Mouse (Mus musculus) cerebellum, adult 2 months (tissue): ENCODE results near the gene Arid3c. TPM values are rescaled to one million over a fixed set of nuclear protein-coding genes. Genes with fewer than 3 reads are reported as not detected.

Experiments used
- DNase-seq, 2 experiments: peaks; one replicate each; pipeline ENCODE4 v3.0.0; 2021
- H3K27ac ChIP-seq: fragments of 200-500 bp; 2 replicates; pipeline ENCODE4 v1.5.1; 2012; ENCODE audit warnings: low read length, control low read depth, inconsistent platforms; ENCODE audit not compliant: insufficient read depth
- H3K27me3 ChIP-seq: fragments of 200-500 bp; 2 replicates; pipeline ENCODE4 v1.6.1; 2012; ENCODE audit warnings: inconsistent platforms, mild to moderate bottlenecking, low read length, moderate library complexity; ENCODE audit not compliant: control insufficient read depth, insufficient read depth
- H3K4me1 ChIP-seq: fragments of 200-500 bp; 2 replicates; pipeline ENCODE4 v1.6.1; 2011; ENCODE audit warnings: low read length; ENCODE audit not compliant: control insufficient read depth, insufficient read depth
- H3K4me3 ChIP-seq: fragments of 200-500 bp; replicated peaks from 2 replicates; pipeline ENCODE3; 2011; ENCODE audit warnings: mild to moderate bottlenecking, low read depth, low read length, control low read depth; ENCODE audit not compliant: insufficient read depth
- CTCF ChIP-seq: fragments of 200-500 bp; IDR thresholded peaks from 2 replicates; pipeline ENCODE4 v1.5.1; 2011; ENCODE audit warnings: low read depth, mild to moderate bottlenecking, control low read depth, low read length, moderate library complexity, borderline replicate concordance; ENCODE audit not compliant: insufficient read depth
- POLR2A ChIP-seq: fragments of 200-500 bp; IDR thresholded peaks from 2 replicates; pipeline ENCODE4 v1.6.1; 2011; ENCODE audit warnings: low read length, control low read depth, borderline replicate concordance; ENCODE audit not compliant: insufficient read depth
- WGBS: fragments of 180-500 bp; shearing (Covaris S2); methylation state at CpG from one replicate; pipeline ENCODE4 v1.1.7; 2018; 5-methylcytosine and 5-hydroxymethylcytosine counted together
- polyA plus RNA-seq: library from polyadenylated mRNA; depleted of rRNA; stranded (reverse); fragments of >200 nt; gene quantifications from 2 replicates; pipeline ENCODE4 v1.2.3, GENCODE M21; 2012

The Arid3c gene
- polyA plus RNA-seq, 1 experiment: 0.18 TPM

DNA sequence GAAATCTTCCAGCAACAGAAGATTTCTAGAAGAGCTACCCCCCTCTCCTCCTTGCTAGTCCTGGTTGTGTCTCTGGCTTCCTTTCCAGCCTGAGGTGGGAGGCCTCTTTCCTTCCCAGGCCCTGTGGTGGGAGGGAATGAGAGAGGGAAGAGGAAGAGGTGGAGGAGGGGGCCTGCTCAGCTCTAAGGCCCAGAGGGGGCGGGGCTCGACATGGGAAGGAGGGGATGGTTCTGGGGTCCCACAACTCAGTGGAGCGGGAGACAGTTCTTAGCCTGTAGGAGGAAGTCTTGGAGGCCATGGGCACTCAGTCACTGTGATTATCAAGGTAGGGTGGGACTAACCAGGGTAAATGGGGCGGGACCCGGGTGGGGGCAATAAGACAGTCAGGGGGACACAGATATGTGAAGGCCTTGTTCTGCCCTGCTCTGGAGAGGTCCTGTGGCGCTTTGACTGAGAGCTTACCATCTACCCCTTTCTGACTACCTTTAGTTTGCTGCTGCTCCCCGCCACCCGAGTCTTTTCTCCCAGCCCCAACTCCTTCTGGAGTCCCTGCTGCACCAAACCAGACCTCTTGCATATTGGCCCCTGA is 31.3 kb upstream of the Arid3c start:
- peak overlapping the region; percentile 73 for H3K27ac ChIP-seq
- H3K4me3 ChIP-seq: no peak overlapping the region
- no peaks in the 10 kb centered on the region for H3K27me3 ChIP-seq
- WGBS: 48% methylated on average over 8 of the region's 8 CpGs
- H3K4me1 ChIP-seq: peaks cover 36% of the 10 kb centered on the region
- TF ChIP-seq POLR2A (no peak), CTCF (no peak)
- peak in 1 of 2 experiments; percentile 23 for DNase-seq

GRCm38 (mm10) chr4:41761680-41762079 is 30.7 kb upstream of the Arid3c start:
- H3K27me3 ChIP-seq: no peaks in the 10 kb centered on the region
- peak overlapping the region; percentile 56 for H3K4me3 ChIP-seq
- H3K4me1 ChIP-seq: peaks cover 40% of the 10 kb centered on the region
- TF ChIP-seq CTCF: no peak
- TF ChIP-seq POLR2A: no peak
- DNase-seq: no peak
- peak overlapping the region; percentile 66 for H3K27ac ChIP-seq

GRCm38 (mm10) chr4:41760911-41761310 is 30.0 kb upstream of the Arid3c start:
- WGBS: 53% methylated on average over 4 of the region's 4 CpGs
- DNase-seq: no peak
- Histone ChIP-seq H3K4me3 (peak overlapping the region; percentile 56), H3K4me1 (peaks cover 43% of the 10 kb centered on the region), H3K27ac (peak overlapping the region; percentile 66), H3K27me3 (no peaks in the 10 kb centered on the region)
- TF ChIP-seq CTCF: no peak
- TF ChIP-seq POLR2A: no peak

- 2% methylated on average over 15 of the region's 15 CpGs for WGBS
- peak; percentile 53 for TF ChIP-seq POLR2A
- no peak for TF ChIP-seq CTCF
- Histone ChIP-seq H3K27ac (peak overlapping the region; percentile 66), H3K4me3 (peak overlapping the region; percentile 56), H3K4me1 (peaks cover 43% of the 10 kb centered on the region), H3K27me3 (no peaks in the 10 kb centered on the region)
- peak; percentile 93 to 95 for DNase-seq
These were observed 29.4 kb upstream of the Arid3c start for GRCm38 (mm10) chr4:41760288-41760721.

DNA sequence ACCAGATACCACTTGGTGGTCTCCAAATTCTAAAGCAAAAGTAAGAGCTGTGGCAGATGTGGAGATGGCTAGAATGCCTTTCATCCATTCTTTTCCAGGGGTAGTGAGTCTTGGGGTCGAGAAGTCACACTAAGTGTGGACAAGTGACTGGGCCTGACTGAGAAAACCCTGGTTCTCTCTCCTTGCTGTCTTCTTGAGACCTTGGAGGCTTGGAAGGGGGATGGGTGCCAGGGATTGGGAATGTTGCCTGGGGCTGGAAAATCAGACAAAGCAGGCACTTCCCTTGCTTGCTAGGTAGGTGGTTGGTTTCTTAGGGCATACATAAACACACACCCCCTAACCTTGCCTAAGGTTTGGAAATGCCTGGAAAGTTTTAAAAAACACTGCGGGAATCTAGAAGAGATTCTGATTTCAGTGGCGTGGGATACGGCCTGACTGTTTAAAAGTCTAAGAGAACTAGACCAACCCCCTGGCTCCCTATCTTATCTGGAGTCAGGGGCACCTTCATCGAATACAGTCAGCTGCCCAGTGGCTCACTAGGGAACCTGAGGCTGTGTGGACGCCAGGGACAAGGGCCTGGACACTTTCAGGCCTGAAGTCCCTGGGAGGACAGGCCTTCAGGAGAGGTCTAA is 28.8 kb upstream of the Arid3c start:
- Histone ChIP-seq H3K4me3 (peak overlapping the region; percentile 56), H3K27ac (peak overlapping the region; percentile 66), H3K27me3 (no peaks in the 10 kb centered on the region), H3K4me1 (peaks cover 43% of the 10 kb centered on the region)
- 40% methylated on average over 6 of the region's 6 CpGs for WGBS
- no peak for DNase-seq
- no peak for TF ChIP-seq CTCF
- no peak for TF ChIP-seq POLR2A

DNA sequence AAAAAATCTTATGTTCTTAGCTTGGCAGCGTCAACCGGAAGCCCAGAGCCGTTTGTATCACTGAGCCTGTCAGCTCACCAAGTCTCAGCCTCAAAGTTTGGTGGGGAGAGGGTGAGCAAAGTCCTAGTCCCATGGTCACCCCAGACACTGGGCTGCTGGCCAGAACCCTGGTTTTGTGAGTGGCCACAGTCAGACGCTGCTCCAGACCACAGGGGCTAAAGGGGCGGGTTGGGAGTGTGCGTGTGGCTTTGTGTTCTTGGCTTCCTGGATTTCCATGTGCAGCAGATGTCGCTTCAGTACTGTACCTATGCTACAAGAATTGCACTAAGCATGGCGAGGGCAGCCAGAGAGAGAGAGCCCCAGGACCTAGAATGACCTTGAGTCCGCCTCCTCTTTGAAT is 28.3 kb upstream of the Arid3c start:
- 29% methylated on average over 9 of the region's 9 CpGs for WGBS
- no peaks in the 10 kb centered on the region for H3K27me3 ChIP-seq
- no peak for DNase-seq
- H3K4me1 ChIP-seq: peaks cover 43% of the 10 kb centered on the region
- H3K4me3 ChIP-seq: no peak overlapping the region
- TF ChIP-seq CTCF (no peak), POLR2A (no peak)
- H3K27ac ChIP-seq: peak overlapping the region; percentile 66; the same call in 1 of the 2 replicates

DNA sequence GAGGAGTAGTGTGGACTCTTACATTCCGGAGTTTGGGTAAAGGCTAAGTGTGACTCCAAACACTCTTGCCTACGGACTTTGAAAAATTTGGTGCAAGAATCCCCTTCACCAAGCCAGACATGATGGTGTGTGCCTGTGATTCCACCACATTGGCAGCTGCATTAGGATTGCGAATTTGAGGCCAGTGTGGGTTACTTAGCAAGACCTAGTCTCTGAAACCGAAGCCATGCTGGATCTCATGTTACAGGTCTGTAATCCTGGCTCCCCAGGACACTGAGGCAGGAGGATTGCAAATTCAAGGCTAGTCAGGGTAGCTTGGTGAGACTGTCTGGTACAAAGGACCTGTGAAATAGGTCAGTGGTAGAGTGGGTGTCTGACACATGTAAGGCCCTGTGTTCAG is 27.8 kb upstream of the Arid3c start:
- WGBS: 89% methylated on average over 4 of the region's 4 CpGs
- peaks cover 43% of the 10 kb centered on the region for H3K4me1 ChIP-seq
- H3K4me3 ChIP-seq: no peak overlapping the region
- no peak overlapping the region for H3K27ac ChIP-seq
- H3K27me3 ChIP-seq: no peaks in the 10 kb centered on the region
- no peak for TF ChIP-seq POLR2A
- no peak for TF ChIP-seq CTCF
- DNase-seq: no peak

DNA sequence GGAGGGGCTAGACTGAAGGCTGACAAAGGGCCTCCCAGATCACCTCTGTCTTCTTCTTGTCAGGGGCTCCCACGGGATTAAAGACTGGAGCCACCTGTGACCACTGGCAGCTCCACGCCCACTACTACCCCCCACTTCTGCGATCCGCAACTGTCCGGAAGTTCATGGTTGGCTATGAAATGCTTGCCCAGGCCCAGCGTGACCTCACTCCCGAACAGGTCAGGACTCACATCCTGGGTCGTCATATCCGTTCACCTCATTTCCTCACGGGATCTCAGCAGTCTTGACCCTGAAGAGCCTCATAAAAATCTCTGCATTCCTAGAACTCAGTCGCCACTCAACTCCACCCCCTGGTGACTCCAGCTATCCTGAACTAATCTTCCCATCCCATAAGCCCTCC is 27.1 kb upstream of the Arid3c start:
- Histone ChIP-seq H3K27ac (no peak overlapping the region), H3K4me1 (peaks cover 44% of the 10 kb centered on the region), H3K4me3 (no peak overlapping the region), H3K27me3 (no peaks in the 10 kb centered on the region)
- no peak for TF ChIP-seq CTCF
- TF ChIP-seq POLR2A: no peak
- 68% methylated on average over 11 of the region's 11 CpGs for WGBS
- no peak for DNase-seq

DNA sequence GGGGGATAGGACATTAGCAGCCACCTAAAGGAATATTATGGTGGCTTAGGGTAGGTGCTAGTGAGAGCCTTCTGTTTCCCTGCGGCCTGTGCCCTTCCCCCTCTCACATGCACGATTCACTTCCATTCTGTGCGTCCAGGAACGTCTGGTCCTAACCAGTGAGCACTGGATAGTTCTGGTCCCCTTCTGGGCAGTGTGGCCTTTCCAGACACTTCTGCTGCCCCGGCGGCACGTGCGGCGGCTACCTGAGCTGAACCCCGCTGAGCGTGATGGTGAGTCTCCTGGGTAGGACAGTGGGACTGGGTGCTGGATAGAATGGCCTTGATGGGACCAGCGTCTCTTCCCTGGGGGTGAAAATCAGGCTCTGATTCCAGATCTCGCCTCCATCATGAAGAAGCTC is 26.4 kb upstream of the Arid3c start:
- WGBS: 87% methylated on average over 13 of the region's 13 CpGs
- Histone ChIP-seq H3K27me3 (no peaks in the 10 kb centered on the region), H3K27ac (no peak overlapping the region), H3K4me3 (no peak overlapping the region), H3K4me1 (peaks cover 39% of the 10 kb centered on the region)
- TF ChIP-seq CTCF: no peak
- no peak for TF ChIP-seq POLR2A
- no peak for DNase-seq
